Mouse (Mus musculus): Measurements from ENCODE around the gene Tbx19.

Gene Tbx19

DNA sequence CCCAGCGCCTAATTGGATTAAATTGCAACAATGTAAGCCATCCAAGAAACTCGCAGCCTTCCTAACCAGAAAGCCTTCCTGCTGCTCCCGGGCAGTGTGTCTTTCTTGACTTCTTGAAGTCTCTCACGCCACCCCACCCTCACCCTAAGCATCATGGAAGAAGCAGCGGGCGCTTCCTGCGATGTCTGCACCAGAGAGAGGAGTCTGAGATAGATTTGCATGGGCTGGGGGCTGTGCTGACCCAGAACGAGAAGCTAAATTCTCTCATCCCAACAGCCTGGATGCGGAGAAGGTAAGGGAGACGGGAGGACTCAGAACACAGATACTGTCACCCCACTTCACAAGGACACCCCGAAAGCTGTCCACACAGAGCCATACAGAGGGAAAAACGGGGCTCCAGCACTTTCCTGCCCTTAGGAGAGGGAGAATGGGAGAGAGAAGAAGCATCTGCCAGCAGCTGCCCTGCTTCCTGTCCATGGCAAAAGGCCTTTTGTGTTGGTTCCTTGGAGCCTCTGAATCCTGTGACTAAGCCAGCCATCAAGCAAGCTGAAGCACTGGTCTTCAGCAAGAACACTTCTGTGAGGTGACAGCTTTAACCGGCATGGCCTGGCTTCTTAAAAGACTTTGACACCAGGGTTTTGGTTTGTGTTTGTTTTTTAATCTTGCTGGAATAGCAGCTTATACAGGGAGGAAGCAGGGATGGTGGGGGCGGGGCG lies 41.4 kb downstream of the Tbx19 start:
- DNase-seq (ENCODE audit: low read depth in 2 of 2, low spot score in 2 of 2) = no peak

- DNase-seq (ENCODE audit: low read depth in 2 of 2, low spot score in 2 of 2) = peak in 1 of 2 experiments; percentile 5
Observed at GRCm38 (mm10) chr1:165114460-165115175, 46.0 kb downstream of the Tbx19 start.

GRCm38 (mm10) chr1:165113700-165114099 lies 46.9 kb downstream of the Tbx19 start:
- DNase-seq (ENCODE audit: low read depth in 2 of 2, low spot score in 2 of 2) = no peak

GRCm38 (mm10) chr1:165110659-165111058 lies 49.9 kb downstream of the Tbx19 start:
- no peak for DNase-seq (ENCODE audit: low read depth in 2 of 2, low spot score in 2 of 2)

- DNase-seq (ENCODE audit: low read depth in 2 of 2, low spot score in 2 of 2) = no peak
Observed at GRCm38 (mm10) chr1:165109135-165109534, 51.4 kb downstream of the Tbx19 start.

GRCm38 (mm10) chr1:165108477-165108876 lies 52.1 kb downstream of the Tbx19 start:
- DNase-seq (ENCODE audit: low read depth in 2 of 2, low spot score in 2 of 2) = no peak

DNA sequence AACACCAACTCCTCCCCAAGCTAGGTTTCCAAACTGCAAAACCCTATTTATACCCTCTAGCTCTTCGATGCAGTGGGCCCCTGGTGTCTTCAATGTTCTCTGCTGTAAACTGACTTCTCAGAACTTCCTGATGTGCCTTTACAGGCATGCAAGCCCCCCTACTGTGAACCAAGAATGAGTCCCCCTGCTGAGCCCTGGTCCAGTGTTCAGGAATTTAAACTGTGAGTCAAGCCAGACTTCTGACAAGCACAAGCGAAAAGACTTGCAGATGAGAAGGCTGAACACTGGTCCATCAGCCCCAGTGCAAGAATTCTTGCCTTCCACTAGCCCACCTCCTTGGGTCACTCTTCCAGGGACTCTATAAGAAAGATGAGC lies 54.6 kb downstream of the Tbx19 start:
- no peak for DNase-seq (ENCODE audit: low read depth in 2 of 2, low spot score in 2 of 2)

GRCm38 (mm10) chr1:165105270-165106010 lies 55.1 kb downstream of the Tbx19 start:
- DNase-seq (ENCODE audit: low read depth in 2 of 2, low spot score in 2 of 2) = no peak

DNA sequence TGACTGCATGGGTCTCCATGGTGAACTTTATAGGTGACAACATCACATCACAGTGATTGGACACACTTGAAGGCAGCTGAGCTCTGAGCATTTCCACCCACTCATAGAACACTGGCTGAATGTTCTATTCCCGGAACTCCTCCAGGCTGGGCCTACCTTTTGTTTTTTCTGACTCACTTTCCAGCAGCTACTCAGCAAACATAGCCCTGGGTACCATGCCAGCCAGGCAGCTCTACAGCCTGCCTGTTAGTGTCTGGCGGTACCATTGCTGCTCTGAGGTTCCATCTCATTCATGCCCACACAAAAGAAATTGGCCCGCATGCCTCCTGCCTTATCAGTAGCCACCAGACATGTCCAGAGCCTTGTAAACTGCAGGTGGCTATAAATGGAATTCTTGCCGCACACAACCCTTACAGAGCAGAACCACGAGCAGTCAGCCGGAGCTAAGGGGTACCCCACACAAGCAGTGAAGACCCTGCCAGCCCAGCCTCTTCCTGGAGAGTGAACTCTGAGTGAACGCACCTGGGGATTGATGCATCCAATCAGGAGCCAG lies 55.8 kb downstream of the Tbx19 start:
- DNase-seq (ENCODE audit: low read depth in 2 of 2, low spot score in 2 of 2) = no peak

DNA sequence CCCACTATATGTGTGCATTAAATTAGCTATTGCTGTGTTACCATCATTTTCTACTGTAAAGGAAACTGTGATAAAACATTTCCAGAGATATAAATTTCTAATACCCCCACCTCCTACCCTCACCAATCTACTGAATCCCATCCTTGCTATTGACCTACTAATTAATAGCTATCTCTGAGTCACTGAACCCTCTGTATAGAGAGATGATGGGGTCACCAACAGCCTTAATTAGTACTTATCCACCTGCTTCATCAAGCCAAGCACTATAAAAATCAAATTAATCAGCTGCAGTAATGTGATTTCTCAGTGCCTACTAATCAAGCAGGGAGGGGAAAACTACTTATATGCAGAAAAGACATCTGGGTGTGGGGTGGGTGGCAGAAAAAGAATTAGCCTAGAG lies 61.0 kb downstream of the Tbx19 start:
- DNase-seq (ENCODE audit: low read depth in 2 of 2, low spot score in 2 of 2) = no peak

GRCm38 (mm10) chr1:165094871-165095270 lies 65.7 kb downstream of the Tbx19 start:
- no peak for DNase-seq (ENCODE audit: low read depth in 2 of 2, low spot score in 2 of 2)

DNA sequence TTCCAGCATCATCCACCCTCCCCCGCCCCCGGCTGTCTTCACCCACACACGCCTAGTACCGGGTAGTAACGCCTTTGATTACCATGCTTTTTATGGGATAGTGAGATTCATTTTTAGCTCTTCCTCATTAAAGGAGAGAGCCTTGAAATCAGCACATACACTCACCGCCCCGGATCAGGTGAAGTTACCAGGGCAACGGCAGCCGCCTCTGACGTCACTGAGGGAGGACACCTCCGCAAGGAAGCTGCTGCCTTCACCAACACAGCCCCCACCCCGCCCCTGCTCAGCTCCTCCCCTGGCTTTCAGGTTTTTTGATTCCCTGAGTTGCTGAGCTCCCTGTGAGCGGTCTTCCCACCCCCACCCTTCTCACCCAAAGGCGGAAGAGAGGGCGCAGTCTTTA lies 68.9 kb downstream of the Tbx19 start:
- DNase-seq (ENCODE audit: low read depth in 2 of 2, low spot score in 2 of 2) = peak; percentile 31 to 57

- DNase-seq (ENCODE audit: low read depth in 2 of 2, low spot score in 2 of 2) = no peak
Observed at GRCm38 (mm10) chr1:165089556-165089955, 71.0 kb downstream of the Tbx19 start.
